Mouse (Mus musculus) cerebellum, adult 2 months (tissue): Measurements from ENCODE around the gene Dusp22.

ENCODE experiments used
- CTCF ChIP-seq: fragments of 200-500 bp; IDR thresholded peaks from 2 replicates; pipeline ENCODE4 v1.5.1; 2011; ENCODE audit warnings: low read depth, mild to moderate bottlenecking, control low read depth, low read length, moderate library complexity, borderline replicate concordance; ENCODE audit not compliant: insufficient read depth
- POLR2A ChIP-seq: fragments of 200-500 bp; IDR thresholded peaks from 2 replicates; pipeline ENCODE4 v1.6.1; 2011; ENCODE audit warnings: low read length, control low read depth, borderline replicate concordance; ENCODE audit not compliant: insufficient read depth

DNA sequence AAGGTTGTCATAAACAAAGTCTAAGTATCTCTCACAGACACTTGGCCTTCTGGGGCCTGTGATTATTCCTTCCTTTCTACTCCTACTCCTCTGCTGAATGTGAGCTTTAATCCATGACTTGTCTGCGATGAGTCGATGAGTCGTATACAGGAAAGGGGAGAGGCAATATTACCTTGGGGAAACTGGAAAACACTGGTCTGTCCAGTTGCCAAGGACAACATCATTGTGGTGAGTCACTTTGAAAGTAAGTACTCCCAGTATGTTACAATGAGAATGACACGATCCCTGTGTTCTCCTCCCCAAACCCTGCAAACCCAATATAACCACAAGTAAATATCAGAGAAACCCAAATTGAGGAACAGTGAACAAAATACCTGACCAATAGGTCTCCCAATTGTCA is 17.7 kb upstream of the Dusp22 start:
- TF ChIP-seq POLR2A (no peak), CTCF (no peak)
